Comparison of ENCODE assay signal across 24 mouse cellular contexts in genomic region chr3:137217926-137218325, GRCm38 (mm10).
"Had no signal": no experiment of that assay in that cellular context is flagged by ENCODE, and none has a peak within 500 bp of the region (broad histone marks: within the 10 kb centered on the region; RNA-seq: fewer than 3 reads in every experiment).

No protein-coding gene starts in this region.

- H3K4me1 ChIP-seq: hindbrain, embryonic 10.5 days; hindbrain, embryonic 12.5 days; intestine, embryonic 15.5 days; kidney, embryonic 15.5 days; limb, embryonic 13.5 days; limb, embryonic 15.5 days; liver, embryonic 12.5 days had no signal

- H3K9me3 ChIP-seq: hindbrain, embryonic 10.5 days; hindbrain, embryonic 12.5 days; intestine, embryonic 15.5 days; kidney, embryonic 15.5 days; limb, embryonic 13.5 days; limb, embryonic 15.5 days; liver, embryonic 12.5 days had no signal

- H3K9ac ChIP-seq: hindbrain, embryonic 12.5 days; hindbrain, embryonic 14.5 days; intestine, embryonic 15.5 days; kidney, embryonic 15.5 days; limb, embryonic 13.5 days; limb, embryonic 15.5 days; liver, embryonic 12.5 days; liver, embryonic 14.5 days had no signal

- DNase-seq: gastrocnemius, adult 2 months; gastrocnemius, postnatal 10 days; gastrocnemius, postnatal 25 days; heart, adult 18-20 months; heart, postnatal 10 days; heart, postnatal 4 days; kidney, adult 11 months; kidney, adult 9 months; kidney, postnatal 36 days; layer of hippocampus, adult 9-11 months; layer of hippocampus, postnatal 36 days had no signal

- H3K27me3 ChIP-seq: hindbrain, embryonic 12.5 days; intestine, embryonic 15.5 days; kidney, embryonic 15.5 days; limb, embryonic 13.5 days; limb, embryonic 15.5 days; liver, embryonic 12.5 days had no signal

- ATAC-seq: hindbrain, embryonic 16.5 days; inflammation-experienced regulatory T-cells, adult 6 months; intestine, embryonic 15.5 days; liver, embryonic 12.5 days had no signal

- H3K27ac ChIP-seq: gastrocnemius, adult 2 months; hindbrain, embryonic 10.5 days; hindbrain, embryonic 12.5 days; hindbrain, embryonic 14.5 days; intestine, embryonic 15.5 days; kidney, embryonic 15.5 days; kidney, postnatal 0 days; left cerebral cortex, adult 2 months; limb, embryonic 13.5 days; limb, embryonic 15.5 days; liver, embryonic 12.5 days; liver, embryonic 14.5 days had no signal

- H3K4me3 ChIP-seq: gastrocnemius, adult 2 months; hindbrain, embryonic 10.5 days; hindbrain, embryonic 12.5 days; intestine, embryonic 15.5 days; kidney, embryonic 15.5 days; left cerebral cortex, adult 2 months; limb, embryonic 13.5 days; limb, embryonic 15.5 days; liver, embryonic 12.5 days had no signal

- H3K4me2 ChIP-seq: hindbrain, embryonic 12.5 days; hindbrain, embryonic 14.5 days; intestine, embryonic 15.5 days; kidney, embryonic 15.5 days; limb, embryonic 13.5 days; limb, embryonic 15.5 days; liver, embryonic 12.5 days had no signal

- H3K36me3 ChIP-seq: hindbrain, embryonic 10.5 days; hindbrain, embryonic 12.5 days; intestine, embryonic 15.5 days; kidney, embryonic 15.5 days; limb, embryonic 13.5 days; limb, embryonic 15.5 days; liver, embryonic 12.5 days had no signal
